Mouse (Mus musculus) hindlimb bud, embryonic 11.5 days (tissue): ENCODE results near the gene Aph1b.

Experiments used
- DNase-seq: peaks from one replicate; pipeline ENCODE4 v3.0.0-alpha.2; 2012; ENCODE audit warnings: low read depth, low spot score; ENCODE audit errors: extremely low spot score

Aph1b gene

DNA sequence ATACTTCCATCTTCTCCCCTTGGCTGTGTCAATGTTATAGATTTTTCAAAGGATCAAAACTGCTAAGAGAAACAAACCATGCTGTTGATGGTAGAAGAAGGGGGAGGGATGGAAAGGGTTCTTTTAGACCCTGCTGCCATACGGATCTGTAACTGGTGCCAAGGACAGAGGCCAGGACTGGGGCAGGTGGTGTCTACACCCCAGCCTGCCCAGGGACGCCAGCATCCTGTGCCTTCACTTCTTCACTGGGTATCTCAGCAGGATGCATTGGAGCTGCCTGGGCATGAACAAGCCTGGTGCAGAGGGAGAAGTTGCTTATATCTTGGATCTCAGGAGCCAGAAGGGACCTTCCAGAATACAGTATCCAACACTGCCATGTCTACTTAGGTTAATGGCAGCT lies 50.8 kb downstream of the Aph1b start:
- no peak for DNase-seq

DNA sequence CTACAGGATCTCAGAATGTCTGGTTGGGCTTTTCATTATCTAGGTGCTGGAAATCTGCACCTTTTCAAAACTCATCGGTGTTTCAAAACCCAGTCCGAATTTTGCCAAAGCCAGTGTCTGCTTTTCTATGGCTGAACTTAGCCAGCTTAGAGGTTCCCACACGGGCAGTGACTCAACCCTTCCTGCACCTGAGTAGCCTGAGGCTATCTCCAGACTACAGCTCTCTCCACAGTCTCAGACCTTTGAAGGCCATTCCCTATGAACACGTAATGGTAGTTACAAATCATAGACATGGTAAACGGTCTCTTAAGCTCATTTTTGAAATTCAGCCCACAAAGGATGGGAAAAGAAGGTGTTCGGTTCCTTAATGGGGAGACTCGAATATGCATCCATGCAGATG lies 55.8 kb downstream of the Aph1b start:
- DNase-seq = no peak

- no peak for DNase-seq
Observed at GRCm38 (mm10) chr9:66736551-66736950, 58.7 kb downstream of the Aph1b start.

- no peak for DNase-seq
Observed at GRCm38 (mm10) chr9:66736016-66736415, 59.3 kb downstream of the Aph1b start.

DNA sequence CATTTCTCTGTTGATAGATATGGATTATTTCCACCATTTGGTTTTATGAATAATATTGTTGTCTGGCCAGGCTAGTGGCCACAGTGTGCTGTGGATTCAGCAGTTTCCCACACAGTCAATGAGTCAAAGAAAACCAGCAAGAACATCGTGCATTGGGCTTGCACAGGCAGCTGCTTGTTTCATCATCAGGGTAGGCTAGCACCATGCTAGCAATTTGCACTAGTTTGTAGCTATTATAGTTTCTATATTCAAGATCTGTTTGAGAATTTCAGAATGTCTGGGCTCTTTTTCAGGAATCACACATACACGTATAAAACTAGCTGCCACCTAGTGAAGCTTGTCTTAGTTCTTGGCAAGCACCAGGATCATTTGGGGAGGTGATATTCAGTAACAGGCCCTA lies 60.2 kb downstream of the Aph1b start:
- no peak for DNase-seq

- no peak for DNase-seq
Observed at GRCm38 (mm10) chr9:66734568-66734967, 60.7 kb downstream of the Aph1b start.

DNA sequence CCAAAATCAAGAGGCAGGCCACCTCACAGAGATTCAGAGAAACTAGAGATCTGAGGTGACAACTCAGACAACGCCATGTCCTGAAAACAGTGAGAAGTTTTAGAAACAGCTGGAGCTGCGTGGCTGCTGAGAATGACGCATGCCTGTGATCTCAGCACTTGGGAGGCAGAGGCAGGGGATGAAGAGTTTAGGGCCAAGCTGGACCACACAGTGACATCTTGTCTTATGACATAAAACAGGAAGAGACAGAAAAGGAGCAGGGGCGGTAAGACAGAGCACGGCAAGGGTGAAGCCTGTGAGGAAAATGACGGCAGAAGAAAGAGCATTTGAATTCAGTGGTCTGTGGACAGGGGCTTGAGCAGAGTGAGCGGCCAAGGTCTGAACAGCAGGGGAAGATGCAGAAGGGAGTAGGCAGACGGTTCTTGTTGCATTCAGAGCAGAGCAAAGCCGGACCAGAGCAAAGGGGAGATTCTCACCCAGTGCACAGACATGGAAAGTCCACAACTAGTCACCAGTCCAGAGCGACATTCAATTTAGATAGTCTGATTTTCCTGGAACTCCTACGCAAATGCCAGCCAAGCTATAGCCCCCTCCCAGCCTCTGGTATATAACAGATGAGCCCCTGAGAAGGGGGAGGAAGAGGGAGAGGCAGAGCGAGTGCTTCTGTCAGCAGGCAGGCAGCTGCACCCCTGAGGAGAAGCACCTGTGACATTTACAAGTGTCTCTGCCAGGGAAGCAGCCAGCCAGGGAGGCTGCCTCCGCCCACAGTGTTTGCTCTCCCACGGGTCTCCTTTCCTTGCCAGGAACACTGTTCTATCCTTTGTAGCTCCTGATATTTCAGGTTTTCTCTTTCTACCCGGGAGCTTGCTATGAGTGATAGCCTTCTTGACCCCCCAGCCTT lies 62.2 kb downstream of the Aph1b start:
- no peak for DNase-seq

DNA sequence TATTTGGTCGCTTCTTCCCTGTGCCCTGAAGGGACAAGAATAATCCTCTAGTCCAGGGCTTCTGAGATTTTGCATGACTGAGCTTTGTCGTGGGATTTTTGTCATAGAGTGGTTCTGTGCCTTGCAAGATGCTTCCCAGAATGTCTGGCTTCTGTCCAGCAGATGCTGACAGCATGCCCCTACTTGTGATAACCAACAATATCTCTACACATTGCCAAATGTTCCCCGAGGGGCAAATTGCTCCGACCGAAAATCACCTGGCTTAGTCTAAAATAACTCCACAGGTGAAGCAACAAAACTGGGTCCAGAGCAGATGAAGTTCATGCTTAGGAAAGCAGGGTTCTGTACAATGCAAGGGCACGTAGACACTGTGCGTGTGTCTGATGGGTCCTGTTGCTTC lies 64.0 kb downstream of the Aph1b start:
- DNase-seq = no peak

DNA sequence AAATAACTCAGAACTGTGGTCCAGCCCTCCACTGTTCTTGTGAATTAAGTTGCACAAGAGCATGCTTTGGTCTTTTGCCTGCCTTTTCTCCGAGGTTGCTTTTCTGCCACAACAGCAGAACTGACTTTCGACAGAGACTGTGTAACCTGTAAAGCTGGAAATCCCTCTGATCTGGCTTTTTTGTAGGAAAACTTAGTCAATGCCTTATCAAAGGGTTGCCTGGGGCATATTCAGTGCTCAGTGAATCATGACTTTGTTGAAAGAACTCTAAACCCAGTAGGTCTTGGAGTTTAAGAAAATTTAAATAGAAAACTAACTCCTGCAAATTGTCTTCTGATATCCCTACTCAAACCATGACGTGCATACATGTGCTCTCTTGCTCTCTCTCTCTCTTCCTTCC lies 64.7 kb downstream of the Aph1b start:
- no peak for DNase-seq

GRCm38 (mm10) chr9:66727333-66727732 lies 68.0 kb downstream of the Aph1b start:
- no peak for DNase-seq

GRCm38 (mm10) chr9:66725591-66725990 lies 69.7 kb downstream of the Aph1b start:
- no peak for DNase-seq
